Mouse (Mus musculus) embryonic facial prominence, embryonic 11.5 days (tissue): Measurements from ENCODE around the gene Ddx10. TPM values are rescaled to one million over a fixed set of nuclear protein-coding genes. Genes with fewer than 3 reads are reported as not detected.

ENCODE experiments used
- ATAC-seq: fragments of 200-750 bp; cut with Nextera tagmentation; replicated peaks from 2 replicates; pipeline ENCODE4 v1.8.0; 2017; ENCODE audit warnings: low read depth; ENCODE audit not compliant: insufficient number of reproducible peaks, low FRiP score, low TSS enrichment
- DNase-seq: peaks from one replicate; pipeline ENCODE4 v3.0.0-alpha.2; 2015; ENCODE audit warnings: low spot score
- H3K27ac ChIP-seq: fragments of 300-500 bp; sonication (generic); replicated peaks from 2 replicates; pipeline ENCODE4 v1.5.1; 2014; ENCODE audit warnings: mild to moderate bottlenecking, low read depth, low read length, control low read depth
- H3K27me3 ChIP-seq: fragments of 300-500 bp; sonication (generic); 2 replicates; pipeline ENCODE4 v1.6.1; 2014; ENCODE audit warnings: mild to moderate bottlenecking, low read length, moderate library complexity, mixed read lengths; ENCODE audit not compliant: control insufficient read depth, insufficient read depth
- H3K36me3 ChIP-seq: fragments of 300-500 bp; sonication (generic); replicated peaks from 2 replicates; pipeline ENCODE4 v1.6.1; 2014; ENCODE audit warnings: low read depth, mild to moderate bottlenecking, low read length, moderate library complexity, mixed read lengths; ENCODE audit not compliant: control insufficient read depth, insufficient read depth
- H3K4me1 ChIP-seq: fragments of 300-500 bp; sonication (generic); 2 replicates; pipeline ENCODE4 v1.6.1; 2014; ENCODE audit warnings: low read length, mixed read lengths; ENCODE audit not compliant: control insufficient read depth, insufficient read depth
- H3K4me2 ChIP-seq: fragments of 300-500 bp; sonication (generic); 2 replicates; pipeline ENCODE4 v1.6.1; 2014; ENCODE audit warnings: low read depth, mild to moderate bottlenecking, control low read depth, low read length, moderate library complexity
- H3K4me3 ChIP-seq: fragments of 300-500 bp; sonication (generic); 2 replicates; pipeline ENCODE4 v1.5.1; 2014; ENCODE audit warnings: low read depth, low read length, control low read depth
- H3K9ac ChIP-seq: fragments of 300-500 bp; sonication (generic); replicated peaks from 2 replicates; pipeline ENCODE4 v1.6.1; 2014; ENCODE audit warnings: mild to moderate bottlenecking, control low read depth, low read length
- H3K9me3 ChIP-seq: fragments of 300-500 bp; sonication (generic); replicated peaks from 2 replicates; pipeline ENCODE4 v1.6.1; 2016; ENCODE audit warnings: mild to moderate bottlenecking, low read length, inconsistent platforms, mixed read lengths; ENCODE audit not compliant: control insufficient read depth
- WGBS: fragments of 180-500 bp; shearing (Covaris S2); extraction: QIAGEN DNeasy Blood & Tissue Kit; methylation state at CpG from one replicate; pipeline ENCODE4 v1.1.7; 2014; 5-methylcytosine and 5-hydroxymethylcytosine counted together
- polyA plus RNA-seq: library from polyadenylated mRNA; unstranded; fragments of >200 nt; fragmentation: Nextera tagmentation; extraction: Ambion mirVana; gene quantifications from 2 replicates; pipeline ENCODE4 v1.2.1, GENCODE M21; 2014

Ddx10 gene
- polyA plus RNA-seq, 1 experiment from 2014 or later: 37.4 TPM

DNA sequence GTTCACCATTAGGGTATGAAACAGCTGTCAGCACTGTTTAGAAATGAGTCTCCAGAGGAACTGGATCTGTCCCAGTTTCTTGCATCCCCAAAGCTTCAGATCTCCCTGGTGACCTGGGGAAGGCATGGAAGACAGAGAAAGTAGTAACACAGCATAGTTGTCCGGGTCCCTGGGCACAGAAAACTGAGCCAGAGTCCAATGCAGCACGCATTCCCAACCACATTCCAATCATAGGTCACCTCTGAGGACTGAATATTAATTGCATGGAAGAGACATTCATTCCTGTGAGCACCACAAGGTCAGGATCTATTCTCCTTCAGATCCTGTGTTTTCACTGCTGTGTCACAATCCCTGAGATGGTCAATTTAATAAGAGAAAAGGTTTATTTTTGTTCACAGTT, 182.8 kb downstream of the Ddx10 start:
- no peak for DNase-seq
- no peak overlapping the region for H3K4me3 ChIP-seq
- H3K36me3 ChIP-seq: no peaks in the 10 kb centered on the region
- no peak for ATAC-seq
- H3K4me2 ChIP-seq: no peak overlapping the region
- no peak overlapping the region for H3K27ac ChIP-seq
- H3K9ac ChIP-seq: no peak overlapping the region
- 51% methylated on average over 2 of the region's 2 CpGs for WGBS
- H3K4me1 ChIP-seq: no peaks in the 10 kb centered on the region
- H3K9me3 ChIP-seq: no peaks in the 10 kb centered on the region
- no peaks in the 10 kb centered on the region for H3K27me3 ChIP-seq

DNA sequence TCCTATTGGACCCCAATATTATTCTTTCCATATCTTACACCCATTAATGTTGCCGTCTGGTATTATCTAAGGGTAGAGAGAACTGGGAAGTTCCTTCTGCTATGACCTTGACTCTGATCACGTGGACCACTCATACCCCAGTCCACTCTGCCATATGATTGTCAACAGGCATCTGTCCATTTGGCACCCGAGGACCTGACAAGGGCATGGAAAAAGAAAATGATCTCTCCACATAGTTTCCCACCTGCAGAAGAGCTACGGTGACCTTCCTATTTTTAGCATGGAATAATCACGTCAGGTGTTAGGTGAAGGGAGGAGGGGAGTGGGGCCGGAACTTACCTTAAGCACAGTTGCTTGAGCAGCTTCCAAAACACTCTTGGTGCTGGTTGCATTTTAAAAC, 183.3 kb downstream of the Ddx10 start:
- Histone ChIP-seq H3K27me3 (no peaks in the 10 kb centered on the region), H3K27ac (no peak overlapping the region), H3K4me1 (no peaks in the 10 kb centered on the region), H3K4me3 (no peak overlapping the region), H3K9me3 (no peaks in the 10 kb centered on the region), H3K9ac (no peak overlapping the region), H3K4me2 (no peak overlapping the region), H3K36me3 (no peaks in the 10 kb centered on the region)
- no peak for DNase-seq
- ATAC-seq: no peak
- WGBS: 84% methylated on average over 6 of the region's 6 CpGs

DNA sequence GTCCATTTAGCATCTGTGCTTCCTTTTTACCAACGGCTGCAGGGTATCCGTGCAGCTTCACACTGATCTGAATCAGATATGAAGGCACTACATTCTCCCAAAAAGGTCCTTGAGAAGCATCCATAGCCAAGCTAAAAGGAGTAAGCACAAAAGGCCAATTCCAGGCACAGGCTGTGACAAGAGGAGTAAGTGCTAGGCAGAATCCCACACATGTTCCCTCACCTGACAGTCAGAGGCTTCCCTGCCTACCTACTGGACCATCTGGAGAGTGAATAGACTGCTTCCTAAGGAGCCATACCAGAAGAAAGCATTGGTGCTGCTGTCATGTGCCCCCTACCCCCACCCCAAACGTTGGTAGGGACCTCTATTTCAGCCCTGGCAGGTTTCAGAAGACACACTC, 192.5 kb downstream of the Ddx10 start:
- Histone ChIP-seq H3K27me3 (no peaks in the 10 kb centered on the region), H3K36me3 (no peaks in the 10 kb centered on the region), H3K4me3 (no peak overlapping the region), H3K4me1 (no peaks in the 10 kb centered on the region), H3K9ac (no peak overlapping the region), H3K9me3 (no peaks in the 10 kb centered on the region), H3K27ac (no peak overlapping the region), H3K4me2 (no peak overlapping the region)
- DNase-seq (no peak), ATAC-seq (no peak)
- WGBS: 69% methylated on average over 3 of the region's 3 CpGs

Other genes starting within 250 kb of the Ddx10 start
- gene Exph5, start 53.6 kb upstream of the Ddx10 start, polyA plus RNA-seq: 0.85 and 0.98 TPM in 2 replicates
- 13.9 and 14.8 TPM in 2 replicates for gene Kdelc2, start 136.0 kb upstream of the Ddx10 start, polyA plus RNA-seq
- gene 4930550C14Rik, start 154.3 kb upstream of the Ddx10 start, polyA plus RNA-seq: 0.33 and 0.43 TPM in 2 replicates